Mouse (Mus musculus) heart, embryonic 12.5 days (tissue): ENCODE measurements around the gene Macrod1. TPM values are rescaled to one million over a fixed set of nuclear protein-coding genes. Genes with fewer than 3 reads are reported as not detected.

ENCODE experiments used
- ATAC-seq: fragments of 200-750 bp; cut with Nextera tagmentation; 2 replicates; pipeline ENCODE4 v1.8.0; 2017; ENCODE audit warnings: moderate TSS enrichment, moderate library complexity; ENCODE audit not compliant: insufficient number of reproducible peaks, low FRiP score
- H3K27ac ChIP-seq: fragments of 300-500 bp; sonication (generic); 2 replicates; pipeline ENCODE4 v1.5.1; 2016; ENCODE audit warnings: mild to moderate bottlenecking, moderate library complexity; ENCODE audit not compliant: poor library complexity, severe bottlenecking
- H3K27me3 ChIP-seq: fragments of 300-500 bp; sonication (generic); replicated peaks from 2 replicates; pipeline ENCODE4 v1.6.1; 2016; ENCODE audit warnings: mild to moderate bottlenecking, moderate library complexity
- H3K36me3 ChIP-seq: fragments of 300-500 bp; sonication (generic); 2 replicates; pipeline ENCODE4 v1.6.1; 2016; ENCODE audit warnings: mild to moderate bottlenecking, moderate library complexity
- H3K4me1 ChIP-seq: fragments of 300-500 bp; sonication (generic); replicated peaks from 2 replicates; pipeline ENCODE4 v1.6.1; 2016; ENCODE audit warnings: mild to moderate bottlenecking
- H3K4me2 ChIP-seq: fragments of 300-500 bp; sonication (generic); 2 replicates; pipeline ENCODE4 v1.6.1; 2016; ENCODE audit warnings: mild to moderate bottlenecking, moderate library complexity
- H3K4me3 ChIP-seq: fragments of 300-500 bp; sonication (generic); 2 replicates; pipeline ENCODE4 v1.5.1; 2016; ENCODE audit warnings: mild to moderate bottlenecking
- H3K9ac ChIP-seq: fragments of 300-500 bp; sonication (generic); 2 replicates; pipeline ENCODE4 v1.6.1; 2016; ENCODE audit warnings: mild to moderate bottlenecking, moderate library complexity
- H3K9me3 ChIP-seq: fragments of 300-500 bp; sonication (generic); replicated peaks from 2 replicates; pipeline ENCODE4 v1.6.1; 2016; ENCODE audit warnings: mild to moderate bottlenecking, moderate library complexity
- whole genome bisulfite sequencing: fragments of 180-500 bp; shearing (Covaris S2); methylation state at CpG from one replicate; pipeline ENCODE4 v1.1.7; 2016; 5-methylcytosine and 5-hydroxymethylcytosine counted together
- polyA plus RNA-seq: library from polyadenylated mRNA; unstranded; fragments of >200 nt; fragmentation: Nextera tagmentation; extraction: Ambion mirVana; gene quantifications from 2 replicates; pipeline ENCODE4 v1.2.1, GENCODE M21; 2016

Macrod1 gene
- polyA plus RNA-seq: 29.0 and 30.0 TPM in 2 replicates

DNA sequence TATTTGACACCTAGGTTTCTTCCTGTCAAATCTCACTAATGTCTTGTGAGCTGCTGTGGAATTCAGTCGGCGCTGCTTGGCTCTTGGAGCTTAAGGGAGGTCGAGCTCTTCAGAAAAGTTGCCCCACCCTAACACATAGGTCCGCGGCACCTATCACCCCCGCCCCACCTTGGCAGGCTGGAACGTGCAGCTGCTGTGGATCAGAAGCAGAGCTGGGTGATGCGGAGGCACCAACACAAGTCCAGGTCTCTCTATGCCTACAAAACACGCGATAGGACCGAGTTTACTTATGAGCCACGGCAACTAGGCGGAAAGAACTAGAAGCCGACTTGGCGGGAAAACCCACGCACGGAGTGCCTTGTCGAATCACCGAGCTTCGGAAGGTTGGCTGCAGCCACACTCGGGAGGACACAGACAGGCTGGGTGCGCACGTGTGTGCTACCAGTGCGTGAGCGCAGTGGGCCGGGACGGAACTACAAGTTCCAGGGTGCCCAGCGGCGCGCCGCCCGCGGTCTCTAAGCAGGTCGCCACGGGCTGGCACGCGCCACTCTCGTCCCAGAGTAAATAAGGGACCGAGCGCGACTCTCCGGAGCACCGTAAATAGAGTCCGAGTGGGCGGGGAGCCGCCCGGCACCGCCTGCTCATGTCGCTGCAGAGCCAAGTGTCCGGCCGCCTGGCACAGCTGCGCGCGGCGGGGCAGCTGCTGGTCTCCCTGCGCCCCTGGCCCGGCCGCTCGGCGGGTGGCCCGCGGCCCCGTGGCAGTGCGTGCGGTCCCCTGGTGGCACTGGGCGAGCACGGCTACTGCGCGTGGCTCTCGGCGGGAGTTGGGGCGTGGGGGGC, at the start of gene Macrod1:
Macrod1 (plus strand) TSS at position 563 of the 840 bp plus-strand sequence.
- peaks cover under 1% of the 10 kb centered on the region; the same call in 1 of the 2 replicates for H3K9me3 ChIP-seq
- H3K4me3 ChIP-seq: peak within 1 kb of the TSS; percentile 67
- peak within 1 kb of the TSS; percentile 99 for H3K4me2 ChIP-seq
- peaks cover 35% of the 10 kb centered on the region for H3K4me1 ChIP-seq
- peak within 1 kb of the TSS; percentile 82 for H3K27ac ChIP-seq
- H3K9ac ChIP-seq: peak within 1 kb of the TSS; percentile 76
- peak; percentile 61 for ATAC-seq
- no peaks in the 10 kb centered on the region for H3K36me3 ChIP-seq
- H3K27me3 ChIP-seq: peaks cover 11% of the 10 kb centered on the region
- under 1% methylated on average over 72 of the region's 72 CpGs for WGBS

DNA sequence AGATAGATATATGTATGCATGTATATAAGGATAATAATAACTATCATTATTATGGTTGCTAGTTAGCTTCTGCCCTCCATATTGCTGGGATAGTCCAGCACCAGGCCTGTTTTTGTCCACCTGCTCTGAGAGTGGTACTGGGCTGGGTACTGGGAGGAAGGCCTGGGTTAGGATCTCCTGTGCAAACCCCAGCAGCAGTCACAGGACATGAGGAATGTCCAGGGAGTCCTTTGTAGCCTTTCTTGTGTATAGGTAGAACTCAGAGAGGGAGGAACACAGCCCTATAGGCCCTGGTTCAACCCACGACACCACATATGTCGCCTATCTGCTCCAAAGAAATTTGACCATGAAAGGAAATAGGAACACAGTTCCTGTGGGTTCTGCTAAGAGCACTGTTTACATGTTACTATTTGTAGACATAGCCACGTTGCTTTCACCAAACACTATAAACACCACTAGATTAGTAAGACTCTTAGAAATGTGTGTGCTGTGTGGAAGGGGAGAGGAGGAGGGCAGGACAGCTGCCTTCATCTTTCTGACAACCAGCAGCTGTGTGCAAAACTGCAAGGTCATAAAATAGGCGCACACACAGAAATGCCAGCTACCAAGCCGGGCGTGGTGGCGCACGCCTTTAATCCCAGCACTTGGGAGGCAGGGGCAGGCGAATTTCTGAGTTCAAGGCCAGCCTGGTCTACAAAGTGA, 49.6 kb upstream of the Macrod1 start:
- no peak for ATAC-seq
- no peaks in the 10 kb centered on the region; the same call in 1 of the 2 replicates for H3K4me1 ChIP-seq
- H3K36me3 ChIP-seq: 0 out of 2 replicates have a peak, but pooled peaks cover 3% of the 10 kb centered on the region
- no peaks in the 10 kb centered on the region for H3K27me3 ChIP-seq
- H3K9me3 ChIP-seq: no peaks in the 10 kb centered on the region
- no peak overlapping the region for H3K9ac ChIP-seq
- H3K27ac ChIP-seq: no peak overlapping the region
- 77% methylated on average over 9 of the region's 9 CpGs for WGBS
- no peak overlapping the region for H3K4me3 ChIP-seq
- no peak overlapping the region for H3K4me2 ChIP-seq

DNA sequence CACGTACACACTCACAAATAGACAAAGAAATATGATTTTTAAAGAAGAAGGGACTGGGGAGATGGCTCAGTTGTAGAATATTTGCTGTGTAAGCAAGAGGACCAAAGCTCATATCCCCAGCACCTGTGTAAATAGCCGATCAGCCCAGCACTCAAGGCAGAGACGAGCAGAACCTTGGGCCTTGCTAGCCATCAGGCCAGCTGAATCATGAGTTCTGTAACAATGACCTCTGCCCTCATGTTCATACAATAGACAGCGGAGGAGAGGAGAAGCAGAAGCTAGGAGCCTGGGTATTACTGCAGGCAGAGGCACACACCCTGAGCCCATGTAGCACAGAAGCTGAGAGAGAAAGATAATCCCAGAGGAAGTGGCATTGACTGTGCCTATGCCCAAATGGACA, 44.2 kb upstream of the Macrod1 start:
- WGBS: 80% methylated on average over 4 of the region's 4 CpGs
- no peaks in the 10 kb centered on the region for H3K27me3 ChIP-seq
- ATAC-seq: no peak; the same call in 1 of the 2 replicates

DNA sequence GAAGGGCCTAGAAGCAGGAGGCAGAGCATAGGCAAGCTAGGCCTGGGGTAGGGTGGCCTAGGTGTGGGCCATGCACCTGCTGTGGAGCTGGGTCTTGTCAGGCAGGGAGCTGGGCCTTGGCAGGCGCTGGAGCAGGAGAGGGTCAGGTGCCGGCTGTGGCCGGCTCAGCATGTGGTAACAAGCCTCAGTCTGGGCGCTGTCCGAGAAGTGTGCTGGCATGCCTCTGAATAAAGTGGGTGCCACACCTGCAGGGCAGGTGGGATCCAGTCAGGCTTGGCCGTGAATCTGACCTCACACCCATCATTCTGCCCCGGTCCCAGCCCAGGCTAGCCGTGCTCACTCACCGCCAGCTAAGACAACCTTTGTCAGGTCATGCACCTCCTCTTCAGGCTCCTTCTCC, 42.6 kb upstream of the Macrod1 start:
- peaks cover 16% of the 10 kb centered on the region for H3K4me1 ChIP-seq
- 85% methylated on average over 9 of the region's 9 CpGs for WGBS
- no peak for ATAC-seq

More for the DNA sequence above, 44.2 kb upstream of the Macrod1 start:
- H3K4me1 ChIP-seq: peaks cover under 1% of the 10 kb centered on the region; the same call in 1 of the 2 replicates
- H3K9me3 ChIP-seq: no peaks in the 10 kb centered on the region
- no peak overlapping the region for H3K4me2 ChIP-seq
- no peak overlapping the region for H3K27ac ChIP-seq
- no peak overlapping the region for H3K4me3 ChIP-seq
- H3K36me3 ChIP-seq: 0 out of 2 replicates have a peak, but pooled peaks cover 3% of the 10 kb centered on the region
- H3K9ac ChIP-seq: no peak overlapping the region

DNA sequence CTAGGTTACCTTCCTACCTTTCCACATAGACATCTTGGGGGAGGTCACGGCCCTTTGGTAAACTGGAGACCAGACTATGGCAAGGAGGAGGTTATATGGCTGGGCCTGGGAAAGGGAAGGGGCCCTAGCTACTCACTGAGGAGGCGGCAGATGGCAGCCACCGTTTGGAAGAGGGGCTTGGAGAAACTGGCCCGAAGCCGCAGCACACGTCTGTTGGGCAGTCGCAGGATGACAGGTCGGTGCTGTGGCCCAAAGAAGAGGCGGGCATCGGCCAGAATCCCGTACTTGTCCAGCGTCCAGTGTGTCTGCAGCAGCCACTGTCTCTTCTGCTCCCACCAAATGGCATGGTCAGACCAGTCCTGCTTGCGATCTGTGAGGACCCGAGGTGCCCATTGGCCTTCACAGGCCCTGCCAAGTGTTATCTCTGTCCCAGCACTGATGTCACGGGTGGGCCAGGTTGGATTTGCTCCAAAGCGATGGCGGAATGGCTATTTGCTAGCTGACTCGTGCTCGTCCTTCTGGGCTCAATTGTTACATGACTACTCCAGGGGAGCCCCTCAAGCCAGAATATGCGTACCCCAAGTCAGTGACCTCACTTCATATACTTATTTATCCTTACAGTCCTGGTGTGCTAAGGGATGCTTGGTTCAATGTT, 42.0 kb upstream of the Macrod1 start:
- Histone ChIP-seq H3K4me2 (no peak overlapping the region), H3K9me3 (no peaks in the 10 kb centered on the region), H3K36me3 (peaks cover 13% of the 10 kb centered on the region), H3K4me3 (no peak overlapping the region), H3K27me3 (no peaks in the 10 kb centered on the region), H3K4me1 (peaks cover 22% of the 10 kb centered on the region), H3K27ac (no peak overlapping the region), H3K9ac (no peak overlapping the region)
- ATAC-seq: no peak
- 80% methylated on average over 20 of the region's 20 CpGs for WGBS

More for the DNA sequence above, 42.6 kb upstream of the Macrod1 start:
- no peaks in the 10 kb centered on the region for H3K9me3 ChIP-seq
- no peak overlapping the region for H3K9ac ChIP-seq
- H3K27ac ChIP-seq: no peak overlapping the region
- H3K27me3 ChIP-seq: no peaks in the 10 kb centered on the region
- H3K4me2 ChIP-seq: no peak overlapping the region
- peaks cover 7% of the 10 kb centered on the region for H3K36me3 ChIP-seq
- H3K4me3 ChIP-seq: no peak overlapping the region

DNA sequence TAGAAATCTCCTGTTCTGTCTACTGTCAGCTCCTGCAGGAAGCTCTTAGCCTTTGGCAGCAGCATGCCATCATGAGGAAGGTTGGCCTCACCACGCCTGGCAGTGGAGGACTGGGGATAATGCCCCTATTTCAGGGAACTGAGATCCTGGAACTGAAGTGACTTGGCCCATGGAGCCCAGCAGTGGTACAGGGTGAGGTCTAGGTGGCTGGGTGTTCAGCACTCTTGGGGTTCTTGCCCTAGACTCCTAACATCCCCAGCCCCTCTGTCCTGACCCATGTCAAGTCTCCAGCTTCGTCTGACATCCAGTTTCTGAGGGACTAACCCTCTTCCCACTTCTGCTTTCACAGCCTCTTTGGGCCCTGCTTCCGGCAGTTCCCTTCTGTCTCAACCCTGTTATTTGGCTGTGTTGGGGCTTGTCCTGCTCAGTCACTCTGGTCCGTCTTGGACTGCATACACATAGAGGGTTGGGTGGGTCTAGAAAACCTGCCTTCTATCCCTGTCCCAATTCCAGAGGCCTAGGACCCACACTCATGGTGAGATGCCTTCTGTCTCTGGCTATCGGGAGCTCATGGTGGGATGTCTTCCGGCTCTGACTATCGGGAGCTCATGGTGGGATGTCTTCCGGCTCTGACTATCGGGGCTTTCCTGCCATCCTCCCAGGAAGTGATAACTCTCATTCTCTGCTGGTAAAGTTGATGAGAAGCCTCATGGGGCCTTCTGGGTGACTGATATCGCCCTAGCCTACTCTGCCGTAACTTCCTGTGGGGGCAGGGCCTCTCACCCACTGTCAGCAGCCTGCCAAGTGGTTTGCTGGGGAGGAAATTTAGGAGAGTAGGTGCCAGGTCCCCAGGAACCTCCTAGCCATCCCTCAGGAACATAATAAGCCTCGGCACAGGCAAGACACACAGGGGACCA, 38.8 kb upstream of the Macrod1 start:
- Histone ChIP-seq H3K9me3 (no peaks in the 10 kb centered on the region), H3K4me1 (peaks cover 23% of the 10 kb centered on the region), H3K4me3 (0 out of 2 replicates have a peak overlapping the region, but pooled peaks have one; percentile 10), H3K9ac (no peak overlapping the region), H3K4me2 (peak overlapping the region; percentile 24), H3K36me3 (peaks cover 42% of the 10 kb centered on the region), H3K27me3 (no peaks in the 10 kb centered on the region), H3K27ac (0 out of 2 replicates have a peak overlapping the region, but pooled peaks have one; percentile 26)
- peak; percentile 26; the same call in 1 of the 2 replicates for ATAC-seq
- 51% methylated on average over 12 of the region's 12 CpGs for WGBS

DNA sequence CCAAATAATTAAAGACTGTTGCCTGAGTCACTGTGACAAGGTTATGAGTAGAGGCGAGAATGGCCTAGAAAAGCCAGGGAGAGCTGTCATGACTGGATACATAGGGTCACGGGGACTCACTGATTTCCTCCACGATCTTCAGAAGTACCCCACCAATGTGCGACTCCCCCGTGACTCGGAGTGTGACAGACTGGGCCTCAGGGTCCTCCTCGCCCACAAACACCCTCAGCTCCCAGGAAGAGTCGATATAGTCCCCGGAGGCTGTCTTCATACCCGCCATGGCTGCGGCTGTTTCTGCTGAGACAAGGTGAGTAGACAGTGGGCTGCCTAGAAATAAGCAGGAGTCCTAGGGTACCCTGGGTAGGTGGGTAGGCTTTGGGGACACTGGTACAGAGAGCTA, 38.1 kb upstream of the Macrod1 start:
- 74% methylated on average over 11 of the region's 11 CpGs for WGBS
- Histone ChIP-seq H3K9ac (no peak overlapping the region), H3K27me3 (no peaks in the 10 kb centered on the region), H3K27ac (no peak overlapping the region; the same call in 1 of the 2 replicates), H3K36me3 (peaks cover 49% of the 10 kb centered on the region), H3K4me1 (peaks cover 23% of the 10 kb centered on the region), H3K4me2 (peak overlapping the region; percentile 24), H3K4me3 (0 out of 2 replicates have a peak overlapping the region, but pooled peaks have one; percentile 10), H3K9me3 (no peaks in the 10 kb centered on the region)
- no peak for ATAC-seq

DNA sequence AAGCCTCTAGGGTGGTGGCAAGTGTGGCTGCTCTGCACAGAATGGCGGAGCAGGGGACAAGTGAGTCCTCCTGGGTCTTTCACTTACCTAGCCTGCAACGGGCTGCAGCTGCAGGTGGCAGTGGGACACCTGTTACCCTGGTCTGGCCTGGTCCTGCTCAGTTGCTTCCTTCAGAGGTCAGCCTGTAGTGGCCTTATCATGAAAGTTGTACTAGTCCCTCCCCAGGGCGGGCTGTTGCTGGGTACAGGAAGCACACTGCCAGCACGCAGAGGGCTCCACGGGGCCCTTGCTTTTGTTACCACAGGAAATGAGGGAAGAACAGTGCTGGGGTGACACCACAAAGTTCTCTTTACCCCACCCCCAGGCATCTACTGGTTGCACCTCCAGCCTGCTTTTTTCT, 37.4 kb upstream of the Macrod1 start, which contains the start of gene Fermt3:
Fermt3 (minus strand) TSS at position 279 of the 400 bp plus-strand sequence.
- peak within 1 kb of the TSS; percentile 26 for H3K27ac ChIP-seq
- ATAC-seq: peak; percentile 72
- H3K4me2 ChIP-seq: peak within 1 kb of the TSS; percentile 24
- 58% methylated on average over 5 of the region's 5 CpGs for WGBS
- H3K27me3 ChIP-seq: no peaks in the 10 kb centered on the region
- 0 out of 2 replicates have a peak within 1 kb of the TSS, but pooled peaks have one; percentile 10 for H3K4me3 ChIP-seq
- no peaks in the 10 kb centered on the region for H3K9me3 ChIP-seq
- H3K4me1 ChIP-seq: peaks cover 23% of the 10 kb centered on the region
- peaks cover 54% of the 10 kb centered on the region for H3K36me3 ChIP-seq
- no peak within 1 kb of the TSS for H3K9ac ChIP-seq

DNA sequence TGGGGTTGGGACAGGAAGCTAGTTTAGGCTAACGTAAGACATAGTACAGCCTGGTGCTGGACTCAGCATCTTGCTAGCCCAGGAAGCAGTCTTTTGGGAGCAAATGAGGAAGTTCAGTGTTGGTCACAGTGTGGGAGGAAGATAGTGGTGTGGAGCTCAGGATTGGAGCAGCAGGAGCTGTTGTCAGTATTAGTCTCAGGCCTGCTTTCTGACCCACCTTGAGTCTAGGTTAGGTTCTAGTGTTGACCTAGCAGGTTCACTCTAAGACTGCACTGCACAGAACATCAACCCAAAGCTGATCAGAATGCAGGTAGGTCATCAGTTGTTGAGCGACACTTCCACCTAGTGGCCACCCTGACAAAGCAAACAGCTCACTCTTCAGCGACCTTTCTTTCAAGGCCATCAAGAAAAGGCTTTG, 36.4 kb upstream of the Macrod1 start:
- H3K27ac ChIP-seq: no peak overlapping the region
- H3K36me3 ChIP-seq: peaks cover 64% of the 10 kb centered on the region

DNA sequence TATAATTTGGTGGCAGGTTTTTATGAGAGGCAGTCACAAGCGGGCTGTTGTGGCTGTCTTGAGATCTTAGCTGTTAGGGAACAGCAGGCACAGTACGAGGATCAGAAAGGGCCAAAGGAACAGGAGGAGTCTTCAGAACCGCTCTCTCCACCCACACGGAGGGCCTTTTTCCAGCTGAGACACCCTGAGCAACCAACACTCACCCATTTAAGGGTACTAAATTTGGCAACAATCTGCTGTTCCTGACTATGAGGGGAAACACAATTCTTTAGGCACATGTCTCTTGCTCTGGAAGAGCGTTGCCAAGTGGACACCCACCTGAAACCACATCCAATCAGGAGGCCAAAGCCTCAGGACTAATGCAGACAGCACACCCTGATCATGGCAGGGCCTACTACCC, 27.1 kb upstream of the Macrod1 start:
- no peak for ATAC-seq
- WGBS: 92% methylated on average over 5 of the region's 5 CpGs

More for the DNA sequence above, 36.4 kb upstream of the Macrod1 start:
- no peak overlapping the region for H3K4me3 ChIP-seq
- no peaks in the 10 kb centered on the region for H3K9me3 ChIP-seq
- H3K27me3 ChIP-seq: no peaks in the 10 kb centered on the region
- H3K4me2 ChIP-seq: no peak overlapping the region
- no peak overlapping the region for H3K9ac ChIP-seq
- no peak for ATAC-seq
- H3K4me1 ChIP-seq: peaks cover 23% of the 10 kb centered on the region
- 40% methylated on average over 3 of the region's 3 CpGs for WGBS

More for the DNA sequence above, 27.1 kb upstream of the Macrod1 start:
- Histone ChIP-seq H3K36me3 (peaks cover 94% of the 10 kb centered on the region), H3K27me3 (no peaks in the 10 kb centered on the region), H3K4me1 (no peaks in the 10 kb centered on the region), H3K4me3 (no peak overlapping the region), H3K9ac (no peak overlapping the region), H3K9me3 (no peaks in the 10 kb centered on the region), H3K27ac (no peak overlapping the region), H3K4me2 (no peak overlapping the region)
